Mouse (Mus musculus) heart, adult 8-10 months (tissue): ENCODE data around the gene Fkbp5. TPM values are rescaled to one million over a fixed set of nuclear protein-coding genes. Genes with fewer than 3 reads are reported as not detected.

Source experiments
- DNase-seq: peaks from one replicate; pipeline ENCODE4 v3.0.0; 2022; ENCODE audit warnings: low spot score
- total RNA-seq, 4 experiments: library from RNA; stranded (reverse); gene quantifications; 2 replicates each; pipeline ENCODE4 v1.2.4; 2022

The Fkbp5 gene
- total RNA-seq, 4 experiments from 2014 or later: 31.0 to 46.7 (median 38.3) TPM

GRCm38 (mm10) chr17:28460388-28460787 lies 56.9 kb downstream of the Fkbp5 start:
- no peak for DNase-seq

- peak; percentile 48 for DNase-seq
These were observed 62.2 kb downstream of the Fkbp5 start for GRCm38 (mm10) chr17:28455098-28455497.

- no peak for DNase-seq
These were observed 64.4 kb downstream of the Fkbp5 start for GRCm38 (mm10) chr17:28452889-28453288.

- no peak for DNase-seq
These were observed 65.4 kb downstream of the Fkbp5 start for GRCm38 (mm10) chr17:28451914-28452313.

GRCm38 (mm10) chr17:28451487-28451886 lies 65.8 kb downstream of the Fkbp5 start:
- no peak for DNase-seq

GRCm38 (mm10) chr17:28448225-28448624 lies 69.1 kb downstream of the Fkbp5 start:
- DNase-seq: no peak

- no peak for DNase-seq
These were observed 69.5 kb downstream of the Fkbp5 start for GRCm38 (mm10) chr17:28447789-28448188.

GRCm38 (mm10) chr17:28446820-28447168 lies 70.5 kb downstream of the Fkbp5 start:
- DNase-seq: no peak

- peak; percentile 49 for DNase-seq
These were observed 71.2 kb downstream of the Fkbp5 start for GRCm38 (mm10) chr17:28445886-28446819.

- DNase-seq: no peak
These were observed 74.7 kb downstream of the Fkbp5 start for GRCm38 (mm10) chr17:28442661-28443060.

- no peak for DNase-seq
These were observed 78.8 kb downstream of the Fkbp5 start for GRCm38 (mm10) chr17:28438342-28439115.

- DNase-seq: no peak
These were observed 79.4 kb downstream of the Fkbp5 start for GRCm38 (mm10) chr17:28437938-28438337.

- no peak for DNase-seq
These were observed 82.3 kb downstream of the Fkbp5 start for GRCm38 (mm10) chr17:28434921-28435485.

- DNase-seq: no peak
These were observed 84.3 kb downstream of the Fkbp5 start for GRCm38 (mm10) chr17:28433029-28433428.

- no peak for DNase-seq
These were observed 85.4 kb downstream of the Fkbp5 start for GRCm38 (mm10) chr17:28431931-28432335.

GRCm38 (mm10) chr17:28431038-28431437 lies 86.3 kb downstream of the Fkbp5 start:
- no peak for DNase-seq

GRCm38 (mm10) chr17:28428474-28429258 lies 88.7 kb downstream of the Fkbp5 start:
- peak; percentile 84 for DNase-seq

- DNase-seq: no peak
These were observed 89.7 kb downstream of the Fkbp5 start for GRCm38 (mm10) chr17:28427666-28428065.

- DNase-seq: no peak
These were observed 93.0 kb downstream of the Fkbp5 start for GRCm38 (mm10) chr17:28424373-28424772.

GRCm38 (mm10) chr17:28421071-28421470 lies 96.3 kb downstream of the Fkbp5 start:
- no peak for DNase-seq
